Mouse (Mus musculus): ENCODE measurements around the gene Rab11fip3. TPM values are rescaled to one million over a fixed set of nuclear protein-coding genes. Genes with fewer than 3 reads are reported as not detected.

Gene Rab11fip3
- 4.8 and 7.2 TPM in 2 replicates for polyA plus RNA-seq (2012; ENCODE audit: low replicate concordance)

DNA sequence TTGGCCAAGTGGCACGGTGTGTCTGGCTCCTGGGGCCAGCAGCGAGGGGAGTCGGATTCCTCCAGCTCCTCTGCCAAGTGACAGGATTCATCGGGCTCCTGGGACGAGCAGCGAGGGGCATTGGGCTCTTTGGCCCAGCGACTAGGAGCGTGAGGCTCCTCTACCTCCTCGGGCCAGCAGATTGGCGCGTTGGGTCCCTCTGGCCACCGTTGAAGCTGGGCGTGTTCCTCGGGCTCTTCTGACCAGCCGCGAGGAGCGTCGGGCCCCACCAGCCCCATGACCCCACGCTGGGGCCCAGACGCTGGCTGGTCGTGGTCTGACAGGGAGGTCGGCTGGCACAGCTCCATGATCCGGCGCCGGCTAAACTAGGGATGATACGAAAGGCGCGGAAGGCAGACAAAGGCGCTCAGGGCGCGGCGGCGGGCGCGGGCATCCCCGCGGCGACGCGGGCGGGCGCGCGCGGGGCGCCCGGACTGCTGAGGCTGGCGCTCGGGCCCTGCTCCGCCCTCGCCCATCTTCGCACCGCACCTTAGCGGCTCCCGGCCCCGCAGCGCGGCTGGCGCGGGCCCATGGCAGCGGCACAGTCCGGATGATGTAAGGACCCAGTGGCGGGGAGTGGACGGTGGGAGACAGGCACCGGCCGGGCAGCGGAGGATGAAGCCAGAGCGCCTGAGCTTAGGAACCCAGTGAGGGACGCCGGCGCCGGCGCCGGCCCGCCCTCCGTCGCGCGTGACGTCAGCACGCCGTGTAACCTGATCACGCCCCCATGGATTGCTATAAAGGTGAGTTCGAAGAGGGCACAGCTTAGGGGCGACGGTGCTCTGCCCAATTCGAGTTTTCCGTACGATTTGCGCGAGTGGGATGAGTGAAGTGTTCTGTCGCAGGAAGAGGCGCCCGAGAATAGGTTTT is at the start of gene Rab11fip3:
Gene Rab11fip3, minus strand, starts transcription at position 725 of the 909 bp plus-strand sequence.

GRCm38 (mm10) chr17:26113181-26113948 is 44.0 kb upstream of the Rab11fip3 start, which contains the start of gene Tmem8:
Gene Tmem8 (plus strand): TSS chr17:26113299.

DNA sequence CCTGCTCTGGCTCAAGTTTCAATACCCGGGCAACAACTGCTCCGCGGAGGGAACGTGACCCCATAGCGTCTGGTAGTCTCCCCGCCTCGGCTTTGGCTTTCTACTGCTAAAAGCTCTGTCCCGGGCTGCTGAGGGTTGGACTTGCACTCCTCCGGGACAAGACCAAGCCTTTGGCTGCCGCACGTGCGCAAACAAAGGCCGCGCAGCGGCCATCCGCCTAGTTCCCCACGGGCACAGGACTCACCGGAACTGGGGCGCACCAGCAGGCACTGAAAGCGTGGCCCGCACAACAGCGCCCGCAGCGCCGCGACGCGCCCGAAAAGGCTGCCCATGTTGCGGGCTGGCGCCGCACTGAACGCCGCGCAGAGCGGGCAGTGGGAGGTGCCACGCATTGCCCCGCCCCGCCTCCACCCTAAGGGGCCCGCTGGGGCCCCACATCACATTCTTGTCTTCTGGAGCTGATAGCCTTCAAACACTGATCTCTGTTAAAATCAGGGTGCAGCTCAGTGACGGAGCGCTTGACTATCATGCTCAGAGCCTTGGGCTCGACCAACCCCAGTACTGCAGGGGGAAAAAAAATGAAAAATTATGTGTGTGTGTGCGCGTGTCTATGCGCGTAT is 25.9 kb upstream of the Rab11fip3 start, which contains the start of gene Nme4:
Gene Nme4, minus strand, starts transcription at position 482 of the 620 bp plus-strand sequence.

DNA sequence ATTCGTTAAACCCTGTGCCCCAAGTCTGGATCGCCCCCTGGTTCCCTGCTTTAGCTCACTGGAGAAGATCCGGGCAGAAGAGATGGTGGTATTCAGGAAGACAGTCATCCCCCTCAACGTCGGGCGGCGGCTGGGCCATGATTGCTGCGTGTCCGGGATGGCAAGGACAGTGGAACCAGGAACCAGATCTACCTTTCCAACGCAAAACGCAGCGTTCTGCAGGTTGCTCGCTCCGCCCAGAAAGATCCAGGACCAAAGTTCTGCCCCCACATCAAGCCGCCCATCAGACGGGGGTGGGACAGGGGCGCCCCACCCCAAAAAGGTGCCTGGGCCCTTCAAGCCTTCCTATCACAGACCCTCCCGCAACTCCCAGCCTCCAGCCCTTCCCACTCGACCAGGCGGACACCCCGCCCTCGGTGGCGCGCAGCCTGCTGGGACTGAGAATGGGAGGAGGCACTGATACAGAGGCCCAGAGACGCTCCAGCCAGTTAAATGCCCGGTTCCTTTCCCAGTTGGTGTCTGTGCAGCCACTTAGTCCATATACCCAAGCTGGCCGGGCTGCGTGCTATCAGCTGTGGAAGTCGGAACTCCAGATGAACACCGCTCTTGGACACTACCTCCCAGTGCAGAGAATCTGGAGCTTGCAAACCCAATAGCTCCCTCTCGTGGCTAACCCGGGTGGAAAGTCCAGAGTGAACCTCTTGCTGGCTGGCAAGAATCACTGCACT is 20.7 kb upstream of the Rab11fip3 start, which contains the start of gene Decr2:
Gene Decr2, minus strand, starts transcription at position 433 of the 728 bp plus-strand sequence.

GRCm38 (mm10) chr17:25985306-25986294 is 83.8 kb downstream of the Rab11fip3 start, which contains the start of gene Capn15:
Gene Capn15 (minus strand): TSS chr17:25985796.

GRCm38 (mm10) chr17:25951803-25952623 is 117.3 kb downstream of the Rab11fip3 start, which contains the start of gene A930017K11Rik:
Gene A930017K11Rik (minus strand): TSS chr17:25952565.

GRCm38 (mm10) chr17:25944366-25945163 is 124.8 kb downstream of the Rab11fip3 start, which contains the start of the genes Pigq and Nhlrc4:
Gene Pigq (minus strand): TSS chr17:25944936.
Gene Nhlrc4 (minus strand): TSS chr17:25944961.

Other genes starting within 250 kb of the Rab11fip3 start
- 2.6 and 13.2 TPM in 2 replicates for gene Wdr24, start 245.9 kb downstream of the Rab11fip3 start, polyA plus RNA-seq (2012; ENCODE audit: low replicate concordance)
- gene Jmjd8, start 240.7 kb downstream of the Rab11fip3 start, polyA plus RNA-seq (2012; ENCODE audit: low replicate concordance): 2.6 and 6.8 TPM in 2 replicates
- gene Stub1, start 236.2 kb downstream of the Rab11fip3 start, polyA plus RNA-seq (2012; ENCODE audit: low replicate concordance): 52.2 and 64.9 TPM in 2 replicates
- 2.4 and 3.7 TPM in 2 replicates for gene Rhbdl1, start 232.3 kb downstream of the Rab11fip3 start, polyA plus RNA-seq (2012; ENCODE audit: low replicate concordance)
- gene Gm20683, start 227.8 kb downstream of the Rab11fip3 start, polyA plus RNA-seq (2012; ENCODE audit: low replicate concordance): 12.7 and 16.5 TPM in 2 replicates
- 134 and 279 TPM in 2 replicates for gene Rhot2, start 224.7 kb downstream of the Rab11fip3 start, polyA plus RNA-seq (2012; ENCODE audit: low replicate concordance)
- gene Wdr90, start 208.1 kb downstream of the Rab11fip3 start, polyA plus RNA-seq (2012; ENCODE audit: low replicate concordance): 22.8 and 33.0 TPM in 2 replicates
- 164 and 319 TPM in 2 replicates for gene Mcrip2, start 200.8 kb downstream of the Rab11fip3 start, polyA plus RNA-seq (2012; ENCODE audit: low replicate concordance)
- gene Mettl26, start 194.5 kb downstream of the Rab11fip3 start, polyA plus RNA-seq (2012; ENCODE audit: low replicate concordance): 60.7 and 67.0 TPM in 2 replicates
- 1.4 and 1.7 TPM in 2 replicates for gene Wfikkn1, start 188.7 kb downstream of the Rab11fip3 start, polyA plus RNA-seq (2012; ENCODE audit: low replicate concordance)
- 12.5 and 13.4 TPM in 2 replicates for gene Rab40c, start 149.8 kb downstream of the Rab11fip3 start, polyA plus RNA-seq (2012; ENCODE audit: low replicate concordance)
- 354 and 1,450 TPM in 2 replicates for gene Pigq, start 124.6 kb downstream of the Rab11fip3 start, polyA plus RNA-seq (2012; ENCODE audit: low replicate concordance)
- 0.28 and 3.2 TPM in 2 replicates for gene Nhlrc4, start 124.6 kb downstream of the Rab11fip3 start, polyA plus RNA-seq (2012; ENCODE audit: low replicate concordance)
- gene A930017K11Rik, start 117.0 kb downstream of the Rab11fip3 start, polyA plus RNA-seq (2012; ENCODE audit: low replicate concordance): 0.09 TPM in 1 of 2 replicates, not detected in the other
- gene Capn15, start 83.8 kb downstream of the Rab11fip3 start, polyA plus RNA-seq (2012; ENCODE audit: low replicate concordance): 78.7 and 121 TPM in 2 replicates
- gene Decr2, start 20.8 kb upstream of the Rab11fip3 start, polyA plus RNA-seq (2012; ENCODE audit: low replicate concordance): 0.11 and 0.89 TPM in 2 replicates
- gene Nme4, start 26.0 kb upstream of the Rab11fip3 start, polyA plus RNA-seq (2012; ENCODE audit: low replicate concordance): 55.7 and 62.6 TPM in 2 replicates
- gene Tmem8, start 43.7 kb upstream of the Rab11fip3 start, polyA plus RNA-seq (2012; ENCODE audit: low replicate concordance): 5.9 and 15.9 TPM in 2 replicates
- gene Mrpl28, start 53.9 kb upstream of the Rab11fip3 start, polyA plus RNA-seq (2012; ENCODE audit: low replicate concordance): 112 and 181 TPM in 2 replicates
- gene Axin1, start 69.1 kb upstream of the Rab11fip3 start, polyA plus RNA-seq (2012; ENCODE audit: low replicate concordance): 36.8 and 40.9 TPM in 2 replicates
- 7.8 and 8.9 TPM in 2 replicates for gene Pdia2, start 129.5 kb upstream of the Rab11fip3 start, polyA plus RNA-seq (2012; ENCODE audit: low replicate concordance)
- 1.3 and 3.5 TPM in 2 replicates for gene Rgs11, start 133.4 kb upstream of the Rab11fip3 start, polyA plus RNA-seq (2012; ENCODE audit: low replicate concordance)
- gene Arhgdig, start 138.2 kb upstream of the Rab11fip3 start, polyA plus RNA-seq (2012; ENCODE audit: low replicate concordance): 1.5 and 4.5 TPM in 2 replicates
- gene Fam234a, start 174.7 kb upstream of the Rab11fip3 start, polyA plus RNA-seq (2012; ENCODE audit: low replicate concordance): 1.2 and 6.5 TPM in 2 replicates
- 41.6 and 47.4 TPM in 2 replicates for gene Luc7l, start 183.3 kb upstream of the Rab11fip3 start, polyA plus RNA-seq (2012; ENCODE audit: low replicate concordance)